Mouse (Mus musculus) ES-Bruce4 (cell line): ENCODE results near the gene Tcp1. TPM values are rescaled to one million over a fixed set of nuclear protein-coding genes. Genes with fewer than 3 reads are reported as not detected.

ENCODE experiments used
- H3K27ac ChIP-seq: 2 replicates; pipeline ENCODE4 v1.5.1; 2012; ENCODE audit warnings: low read length, inconsistent platforms; ENCODE audit not compliant: insufficient read depth
- H3K27me3 ChIP-seq: 2 replicates; pipeline ENCODE4 v1.6.1; 2012; ENCODE audit warnings: mild to moderate bottlenecking, low read length, inconsistent platforms; ENCODE audit not compliant: control insufficient read depth, poor library complexity, insufficient read depth, severe bottlenecking
- H3K36me3 ChIP-seq: 2 replicates; pipeline ENCODE4 v1.6.1; 2012; ENCODE audit warnings: inconsistent platforms, mild to moderate bottlenecking, low read length, moderate library complexity; ENCODE audit not compliant: control insufficient read depth, poor library complexity, insufficient read depth, severe bottlenecking
- H3K4me1 ChIP-seq: one replicate; pipeline ENCODE4 v1.8.1; 2011; ENCODE audit warnings: low read length; ENCODE audit not compliant: control insufficient read depth, insufficient read depth
- H3K4me3 ChIP-seq: 2 replicates; pipeline ENCODE4 v1.5.1; 2011; ENCODE audit warnings: low read depth, mild to moderate bottlenecking, low read length
- H3K9ac ChIP-seq: 2 replicates; pipeline ENCODE4 v1.6.1; 2012; ENCODE audit warnings: low read depth, mild to moderate bottlenecking, inconsistent platforms; ENCODE audit not compliant: poor library complexity, severe bottlenecking
- H3K9me3 ChIP-seq: replicated peaks from 2 replicates; pipeline ENCODE4 v1.6.1; 2012; ENCODE audit warnings: mild to moderate bottlenecking, low read length, inconsistent platforms; ENCODE audit not compliant: control insufficient read depth, poor library complexity, insufficient read depth, severe bottlenecking
- CTCF ChIP-seq: IDR thresholded peaks from one replicate; pipeline ENCODE4 v1.8.1; 2011; ENCODE audit warnings: low read depth, low read length
- EP300 ChIP-seq: IDR thresholded peaks from 2 replicates; pipeline ENCODE4 v1.6.1; 2011; ENCODE audit warnings: low read depth, low read length; ENCODE audit not compliant: insufficient read depth
- POLR2A ChIP-seq: IDR thresholded peaks from one replicate; pipeline ENCODE4 v1.8.1; 2011; ENCODE audit warnings: low read length; ENCODE audit not compliant: insufficient read depth
- polyA plus RNA-seq: library from polyadenylated mRNA; stranded (reverse); fragments of >200 nt; gene quantifications from 2 replicates; pipeline ENCODE4 v1.2.4, GENCODE M21; 2011; ENCODE audit warnings: low read depth; ENCODE audit not compliant: missing spikeins, insufficient read depth, insufficient read length

The Tcp1 gene
- polyA plus RNA-seq, 1 experiment: 673 TPM

DNA sequence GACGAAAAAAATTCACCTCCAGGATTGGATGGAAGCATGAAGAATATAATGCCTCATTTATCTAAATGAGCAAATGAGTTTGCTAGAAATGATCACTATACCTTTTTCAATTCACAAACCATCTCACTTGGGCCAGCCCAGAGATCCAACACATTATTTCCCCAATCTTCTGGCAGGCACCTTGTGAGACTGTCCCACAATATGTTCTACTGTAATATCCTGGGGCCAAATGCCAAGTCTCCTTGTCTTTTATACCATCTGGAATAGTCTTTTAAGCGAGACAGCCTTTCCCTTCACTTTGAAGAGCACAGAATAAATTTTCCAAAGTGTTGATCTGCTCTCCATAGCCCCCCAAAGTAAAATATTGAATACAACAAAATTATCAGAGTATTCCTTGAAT, 58.4 kb downstream of the Tcp1 start:
- Histone ChIP-seq H3K4me3 (no peak overlapping the region), H3K27me3 (no peaks in the 10 kb centered on the region), H3K4me1 (no peaks in the 10 kb centered on the region), H3K36me3 (peaks cover 67% of the 10 kb centered on the region), H3K9ac (no peak overlapping the region), H3K27ac (no peak overlapping the region), H3K9me3 (no peaks in the 10 kb centered on the region)
- TF ChIP-seq CTCF: no peak
- no peak for TF ChIP-seq POLR2A
- TF ChIP-seq EP300: no peak

Other genes starting within 250 kb of the Tcp1 start
- not detected in 2 replicates for gene Slc22a1, start 239.9 kb upstream of the Tcp1 start, polyA plus RNA-seq
- gene Igf2r, start 146.0 kb upstream of the Tcp1 start, polyA plus RNA-seq: 61.4 and 64.3 TPM in 2 replicates
- 0.25 and 0.44 TPM in 2 replicates for gene Mas1, start 47.6 kb upstream of the Tcp1 start, polyA plus RNA-seq
- not detected in 2 replicates for gene Mrgprh, start 39.7 kb upstream of the Tcp1 start, polyA plus RNA-seq
- gene Pnldc1, start 5.5 kb upstream of the Tcp1 start, polyA plus RNA-seq: 31.8 and 33.5 TPM in 2 replicates
- gene Mrpl18, start 644 bp downstream of the Tcp1 start, polyA plus RNA-seq: 63.7 and 71.6 TPM in 2 replicates
- gene Acat3, start 24.9 kb downstream of the Tcp1 start, polyA plus RNA-seq: 0.90 TPM in 1 of 2 replicates, not detected in the other
- 104 and 106 TPM in 2 replicates for gene Acat2, start 45.0 kb downstream of the Tcp1 start, polyA plus RNA-seq
- 122 and 132 TPM in 2 replicates for gene Wtap, start 78.5 kb downstream of the Tcp1 start, polyA plus RNA-seq
- gene Sod2, start 91.1 kb downstream of the Tcp1 start, polyA plus RNA-seq: 97.3 and 98.5 TPM in 2 replicates
- gene Gpr31b, start 136.6 kb downstream of the Tcp1 start, polyA plus RNA-seq: not detected in 2 replicates
- not detected in 2 replicates for gene Tcp10b, start 145.4 kb downstream of the Tcp1 start, polyA plus RNA-seq
- not detected in 2 replicates for gene Unc93a, start 216.1 kb downstream of the Tcp1 start, polyA plus RNA-seq